Mouse (Mus musculus) telencephalon, adult 2 months (tissue): Measurements from ENCODE around the gene Tnfsf4.

ENCODE experiments used
- DNase-seq: peaks from one replicate; pipeline ENCODE4 v3.0.0-alpha.2; 2011; ENCODE audit warnings: low read depth, low spot score

Tnfsf4 gene

GRCm38 (mm10) chr1:161394931-161395459, at the start of gene Tnfsf4:
Gene Tnfsf4, plus strand, starts transcription at chr1:161395409.
- no peak for DNase-seq

GRCm38 (mm10) chr1:161350981-161351380, 44.2 kb upstream of the Tnfsf4 start:
- no peak for DNase-seq

GRCm38 (mm10) chr1:161365006-161365405, 30.2 kb upstream of the Tnfsf4 start:
- no peak for DNase-seq

GRCm38 (mm10) chr1:161371919-161372318, 23.3 kb upstream of the Tnfsf4 start:
- no peak for DNase-seq

- no peak for DNase-seq
These were observed 19.3 kb upstream of the Tnfsf4 start for GRCm38 (mm10) chr1:161375866-161376265.

GRCm38 (mm10) chr1:161378571-161378970, 16.6 kb upstream of the Tnfsf4 start:
- DNase-seq, result no peak

GRCm38 (mm10) chr1:161379685-161380424, 15.4 kb upstream of the Tnfsf4 start:
- peak; percentile 22 for DNase-seq

- DNase-seq, result no peak
These were observed 14.8 kb upstream of the Tnfsf4 start for GRCm38 (mm10) chr1:161380425-161380780.

GRCm38 (mm10) chr1:161390066-161390465, 5.1 kb upstream of the Tnfsf4 start:
- no peak for DNase-seq

GRCm38 (mm10) chr1:161392906-161393305, 2.3 kb upstream of the Tnfsf4 start:
- DNase-seq, result no peak

GRCm38 (mm10) chr1:161395610-161396009, 401 bp downstream of the Tnfsf4 start:
- DNase-seq, result no peak

- DNase-seq, result no peak
These were observed 1.1 kb downstream of the Tnfsf4 start for GRCm38 (mm10) chr1:161396351-161396750.

GRCm38 (mm10) chr1:161400126-161400525, 4.9 kb downstream of the Tnfsf4 start:
- DNase-seq, result peak; percentile 65

- DNase-seq, result no peak
These were observed 7.9 kb downstream of the Tnfsf4 start for GRCm38 (mm10) chr1:161403061-161403460.

- DNase-seq, result no peak
These were observed 11.3 kb downstream of the Tnfsf4 start for GRCm38 (mm10) chr1:161406480-161406879.

- no peak for DNase-seq
These were observed 24.7 kb downstream of the Tnfsf4 start for GRCm38 (mm10) chr1:161419926-161420325.

GRCm38 (mm10) chr1:161420646-161421045, 25.4 kb downstream of the Tnfsf4 start:
- DNase-seq, result no peak

- DNase-seq, result no peak
These were observed 31.3 kb downstream of the Tnfsf4 start for GRCm38 (mm10) chr1:161426277-161427056.

GRCm38 (mm10) chr1:161427057-161427311, 31.8 kb downstream of the Tnfsf4 start:
- no peak for DNase-seq

GRCm38 (mm10) chr1:161435781-161436180, 40.6 kb downstream of the Tnfsf4 start:
- DNase-seq, result no peak

GRCm38 (mm10) chr1:161436503-161436902, 41.3 kb downstream of the Tnfsf4 start:
- DNase-seq, result no peak

- no peak for DNase-seq
These were observed 49.6 kb downstream of the Tnfsf4 start for GRCm38 (mm10) chr1:161444858-161445257.

GRCm38 (mm10) chr1:161451683-161452245, 56.6 kb downstream of the Tnfsf4 start:
- DNase-seq, result no peak
